Mouse (Mus musculus): ENCODE results near the gene Trdmt1. TPM values are rescaled to one million over a fixed set of nuclear protein-coding genes. Genes with fewer than 3 reads are reported as not detected.
"Not testable (repeated sequence)": the region's sequence is repeated elsewhere in the genome, so short reads cannot be mapped to it uniquely, and the experiment has no call there.

The Trdmt1 gene
- polyA plus RNA-seq (2014; fragmentation: Nextera tagmentation; extraction: Ambion mirVana), result 8.1 and 11.7 TPM in 2 replicates

- peak; percentile 99 for ATAC-seq (ENCODE audit: low read depth)
- peak within 1 kb of the TSS; percentile 65 for H3K4me3 ChIP-seq (ENCODE audit: low read depth, low read length)
- no peaks in the 10 kb centered on the region for H3K27me3 ChIP-seq (ENCODE audit: control insufficient read depth, insufficient read depth, low read length)
- no peaks in the 10 kb centered on the region for H3K36me3 ChIP-seq (ENCODE audit: control insufficient read depth, insufficient read depth, low read length)
- peaks cover 5% of the 10 kb centered on the region for H3K4me1 ChIP-seq (ENCODE audit: control insufficient read depth, insufficient read depth, low read length)
- H3K27ac ChIP-seq (ENCODE audit: low read depth, low read length), result peak within 1 kb of the TSS; percentile 90
- H3K9me3 ChIP-seq (ENCODE audit: control insufficient read depth, low read length), result no peaks in the 10 kb centered on the region
- under 1% methylated on average over 39 of the region's 39 CpGs for WGBS
- H3K9ac ChIP-seq (replicated peaks; ENCODE audit: low read depth, low read length), result peak within 1 kb of the TSS; percentile 74
- peak within 1 kb of the TSS; percentile 71 for H3K4me2 ChIP-seq (ENCODE audit: low read depth, low read length)
Observed at GRCm38 (mm10) chr2:13544193-13544824, at the start of gene Trdmt1. Gene Trdmt1 (minus strand): TSS chr2:13544668.

- H3K9ac ChIP-seq (replicated peaks; ENCODE audit: low read depth, low read length), result no peak overlapping the region
- H3K9me3 ChIP-seq (ENCODE audit: control insufficient read depth, low read length), result no peaks in the 10 kb centered on the region
- no peak overlapping the region for H3K27ac ChIP-seq (ENCODE audit: low read depth, low read length)
- H3K4me3 ChIP-seq (ENCODE audit: low read depth, low read length), result no peak overlapping the region
- WGBS, result 78% methylated on average over 4 of the region's 4 CpGs
- no peaks in the 10 kb centered on the region for H3K36me3 ChIP-seq (ENCODE audit: control insufficient read depth, insufficient read depth, low read length)
- H3K4me1 ChIP-seq (ENCODE audit: control insufficient read depth, insufficient read depth, low read length), result no peaks in the 10 kb centered on the region
- H3K27me3 ChIP-seq (ENCODE audit: control insufficient read depth, insufficient read depth, low read length), result no peaks in the 10 kb centered on the region
- no peak for ATAC-seq (ENCODE audit: low read depth)
- H3K4me2 ChIP-seq (ENCODE audit: low read depth, low read length), result no peak overlapping the region
Observed at GRCm38 (mm10) chr2:13593328-13593727, 48.9 kb upstream of the Trdmt1 start.

- ATAC-seq (ENCODE audit: low read depth); H3K27me3 ChIP-seq (ENCODE audit: control insufficient read depth, insufficient read depth, low read length); H3K4me3 ChIP-seq (ENCODE audit: low read depth, low read length); H3K4me1 ChIP-seq (ENCODE audit: control insufficient read depth, insufficient read depth, low read length); H3K27ac ChIP-seq (ENCODE audit: low read depth, low read length); H3K36me3 ChIP-seq (ENCODE audit: control insufficient read depth, insufficient read depth, low read length); H3K4me2 ChIP-seq (ENCODE audit: low read depth, low read length); H3K9ac ChIP-seq (replicated peaks; ENCODE audit: low read depth, low read length); H3K9me3 ChIP-seq (ENCODE audit: control insufficient read depth, low read length): not testable (repeated sequence)
Observed at GRCm38 (mm10) chr2:13583746-13584145, 39.3 kb upstream of the Trdmt1 start.

GRCm38 (mm10) chr2:13582184-13582583, 37.7 kb upstream of the Trdmt1 start:
- Histone ChIP-seq H3K4me1 (ENCODE audit: control insufficient read depth, insufficient read depth, low read length) (no peaks in the 10 kb centered on the region), H3K4me3 (ENCODE audit: low read depth, low read length) (no peak overlapping the region), H3K27ac (ENCODE audit: low read depth, low read length) (no peak overlapping the region), H3K36me3 (ENCODE audit: control insufficient read depth, insufficient read depth, low read length) (peaks cover 12% of the 10 kb centered on the region; the same call in 1 of the 2 replicates), H3K4me2 (ENCODE audit: low read depth, low read length) (no peak overlapping the region), H3K9ac (replicated peaks; ENCODE audit: low read depth, low read length) (no peak overlapping the region), H3K9me3 (ENCODE audit: control insufficient read depth, low read length) (no peaks in the 10 kb centered on the region), H3K27me3 (ENCODE audit: control insufficient read depth, insufficient read depth, low read length) (no peaks in the 10 kb centered on the region)
- WGBS, result 85% methylated on average over 3 of the region's 3 CpGs
- ATAC-seq (ENCODE audit: low read depth), result no peak

GRCm38 (mm10) chr2:13579991-13580390, 35.5 kb upstream of the Trdmt1 start:
- peaks cover 12% of the 10 kb centered on the region; the same call in 1 of the 2 replicates for H3K36me3 ChIP-seq (ENCODE audit: control insufficient read depth, insufficient read depth, low read length)
- 65% methylated on average over 11 of the region's 11 CpGs for WGBS
- no peak overlapping the region for H3K27ac ChIP-seq (ENCODE audit: low read depth, low read length)
- no peaks in the 10 kb centered on the region for H3K27me3 ChIP-seq (ENCODE audit: control insufficient read depth, insufficient read depth, low read length)
- ATAC-seq (ENCODE audit: low read depth), result no peak
- peaks cover 11% of the 10 kb centered on the region for H3K4me1 ChIP-seq (ENCODE audit: control insufficient read depth, insufficient read depth, low read length)
- H3K4me3 ChIP-seq (ENCODE audit: low read depth, low read length), result no peak overlapping the region
- no peaks in the 10 kb centered on the region for H3K9me3 ChIP-seq (ENCODE audit: control insufficient read depth, low read length)
- no peak overlapping the region for H3K4me2 ChIP-seq (ENCODE audit: low read depth, low read length)
- no peak overlapping the region for H3K9ac ChIP-seq (replicated peaks; ENCODE audit: low read depth, low read length)

- H3K4me2 ChIP-seq (ENCODE audit: low read depth, low read length), result no peak overlapping the region
- H3K36me3 ChIP-seq (ENCODE audit: control insufficient read depth, insufficient read depth, low read length), result peaks cover 12% of the 10 kb centered on the region; the same call in 1 of the 2 replicates
- 89% methylated on average over 8 of the region's 8 CpGs for WGBS
Observed at GRCm38 (mm10) chr2:13579315-13579714, 34.8 kb upstream of the Trdmt1 start.

GRCm38 (mm10) chr2:13578473-13579152, 34.1 kb upstream of the Trdmt1 start:
- 59% methylated on average over 14 of the region's 14 CpGs for WGBS

More at GRCm38 (mm10) chr2:13579315-13579714, 34.8 kb upstream of the Trdmt1 start:
- no peak for ATAC-seq (ENCODE audit: low read depth)
- Histone ChIP-seq H3K9ac (replicated peaks; ENCODE audit: low read depth, low read length) (no peak overlapping the region), H3K4me1 (ENCODE audit: control insufficient read depth, insufficient read depth, low read length) (peaks cover 14% of the 10 kb centered on the region), H3K27me3 (ENCODE audit: control insufficient read depth, insufficient read depth, low read length) (no peaks in the 10 kb centered on the region), H3K9me3 (ENCODE audit: control insufficient read depth, low read length) (no peaks in the 10 kb centered on the region), H3K4me3 (ENCODE audit: low read depth, low read length) (no peak overlapping the region), H3K27ac (ENCODE audit: low read depth, low read length) (no peak overlapping the region)

GRCm38 (mm10) chr2:13577399-13577798, 32.9 kb upstream of the Trdmt1 start:
- no peak overlapping the region for H3K9ac ChIP-seq (replicated peaks; ENCODE audit: low read depth, low read length)
- peak overlapping the region; percentile 37 for H3K4me2 ChIP-seq (ENCODE audit: low read depth, low read length)
- H3K4me3 ChIP-seq (ENCODE audit: low read depth, low read length), result peak overlapping the region; percentile 18
- no peaks in the 10 kb centered on the region for H3K27me3 ChIP-seq (ENCODE audit: control insufficient read depth, insufficient read depth, low read length)
- H3K4me1 ChIP-seq (ENCODE audit: control insufficient read depth, insufficient read depth, low read length), result peaks cover 14% of the 10 kb centered on the region
- no peaks in the 10 kb centered on the region for H3K9me3 ChIP-seq (ENCODE audit: control insufficient read depth, low read length)
- no peak for ATAC-seq (ENCODE audit: low read depth)
- no peak overlapping the region for H3K27ac ChIP-seq (ENCODE audit: low read depth, low read length)
- H3K36me3 ChIP-seq (ENCODE audit: control insufficient read depth, insufficient read depth, low read length), result peaks cover 12% of the 10 kb centered on the region; the same call in 1 of the 2 replicates
- 98% methylated on average over 1 of the region's 1 CpGs for WGBS

More at GRCm38 (mm10) chr2:13578473-13579152, 34.1 kb upstream of the Trdmt1 start:
- Histone ChIP-seq H3K27me3 (ENCODE audit: control insufficient read depth, insufficient read depth, low read length) (no peaks in the 10 kb centered on the region), H3K4me1 (ENCODE audit: control insufficient read depth, insufficient read depth, low read length) (peaks cover 14% of the 10 kb centered on the region), H3K9me3 (ENCODE audit: control insufficient read depth, low read length) (no peaks in the 10 kb centered on the region), H3K4me3 (ENCODE audit: low read depth, low read length) (no peak overlapping the region; the same call in 1 of the 2 replicates), H3K9ac (replicated peaks; ENCODE audit: low read depth, low read length) (no peak overlapping the region), H3K27ac (ENCODE audit: low read depth, low read length) (no peak overlapping the region), H3K36me3 (ENCODE audit: control insufficient read depth, insufficient read depth, low read length) (peaks cover 12% of the 10 kb centered on the region; the same call in 1 of the 2 replicates), H3K4me2 (ENCODE audit: low read depth, low read length) (peak overlapping the region; percentile 25)
- no peak for ATAC-seq (ENCODE audit: low read depth)

GRCm38 (mm10) chr2:13575926-13576325, 31.5 kb upstream of the Trdmt1 start:
- peaks cover 14% of the 10 kb centered on the region for H3K4me1 ChIP-seq (ENCODE audit: control insufficient read depth, insufficient read depth, low read length)
- peak; percentile 24; the same call in 1 of the 2 replicates for ATAC-seq (ENCODE audit: low read depth)

More at GRCm38 (mm10) chr2:13575926-13576325, 31.5 kb upstream of the Trdmt1 start:
- H3K9ac ChIP-seq (replicated peaks; ENCODE audit: low read depth, low read length), result peak overlapping the region; percentile 80
- H3K4me3 ChIP-seq (ENCODE audit: low read depth, low read length), result peak overlapping the region; percentile 62
- 1% methylated on average over 6 of the region's 6 CpGs for WGBS
- no peaks in the 10 kb centered on the region for H3K27me3 ChIP-seq (ENCODE audit: control insufficient read depth, insufficient read depth, low read length)
- H3K36me3 ChIP-seq (ENCODE audit: control insufficient read depth, insufficient read depth, low read length), result peaks cover 6% of the 10 kb centered on the region; the same call in 1 of the 2 replicates
- H3K27ac ChIP-seq (ENCODE audit: low read depth, low read length), result peak overlapping the region; percentile 90
- peak overlapping the region; percentile 81 for H3K4me2 ChIP-seq (ENCODE audit: low read depth, low read length)
- H3K9me3 ChIP-seq (ENCODE audit: control insufficient read depth, low read length), result no peaks in the 10 kb centered on the region

Measured in neural tube, embryonic 14.5 days (tissue).